Mouse (Mus musculus): ENCODE results near the gene Igsf3. TPM values are rescaled to one million over a fixed set of nuclear protein-coding genes. Genes with fewer than 3 reads are reported as not detected.
A peak's percentile ranks its signal among the peaks of the same experiment; 100 is the strongest.

Igsf3 gene
- polyA plus RNA-seq, 1 experiment = 36.0 TPM

DNA sequence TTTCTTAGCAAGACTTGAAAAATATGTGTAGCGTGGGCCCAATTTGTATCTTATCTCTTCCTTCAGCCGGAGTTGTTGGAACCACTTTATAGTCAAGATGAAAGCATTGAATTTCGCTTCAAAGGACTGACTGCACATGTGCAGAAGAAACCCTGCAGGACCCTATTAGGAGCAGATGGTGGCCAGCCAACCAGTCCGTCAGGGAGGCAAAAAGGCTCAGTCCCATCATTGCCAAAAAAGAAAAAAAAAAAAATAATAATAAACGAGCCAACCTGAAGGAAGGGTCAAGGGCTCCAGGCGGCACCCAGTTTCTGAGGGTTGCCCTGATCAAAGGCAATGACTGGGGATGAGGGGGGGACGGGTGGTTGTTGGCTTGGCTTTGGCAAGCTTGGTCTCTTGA is 83.7 kb downstream of the Igsf3 start:
- TF ChIP-seq CTCF (IDR thresholded peaks at IDR 0.05; ENCODE audit: borderline replicate concordance, extremely low read depth, insufficient read depth, insufficient read length) = no peak
- no peak for TF ChIP-seq POLR2A (IDR thresholded peaks at IDR 0.05; ENCODE audit: borderline replicate concordance, extremely low read depth, insufficient read depth, insufficient read length, poor library complexity, severe bottlenecking)
- peak; percentile 47 for DNase-seq (ENCODE audit: low read depth)

GRCm38 (mm10) chr3:101461046-101461445 is 84.2 kb downstream of the Igsf3 start:
- TF ChIP-seq POLR2A (IDR thresholded peaks at IDR 0.05; ENCODE audit: borderline replicate concordance, extremely low read depth, insufficient read depth, insufficient read length, poor library complexity, severe bottlenecking) (no peak), CTCF (IDR thresholded peaks at IDR 0.05; ENCODE audit: borderline replicate concordance, extremely low read depth, insufficient read depth, insufficient read length) (no peak)
- DNase-seq (ENCODE audit: low read depth) = no peak

DNA sequence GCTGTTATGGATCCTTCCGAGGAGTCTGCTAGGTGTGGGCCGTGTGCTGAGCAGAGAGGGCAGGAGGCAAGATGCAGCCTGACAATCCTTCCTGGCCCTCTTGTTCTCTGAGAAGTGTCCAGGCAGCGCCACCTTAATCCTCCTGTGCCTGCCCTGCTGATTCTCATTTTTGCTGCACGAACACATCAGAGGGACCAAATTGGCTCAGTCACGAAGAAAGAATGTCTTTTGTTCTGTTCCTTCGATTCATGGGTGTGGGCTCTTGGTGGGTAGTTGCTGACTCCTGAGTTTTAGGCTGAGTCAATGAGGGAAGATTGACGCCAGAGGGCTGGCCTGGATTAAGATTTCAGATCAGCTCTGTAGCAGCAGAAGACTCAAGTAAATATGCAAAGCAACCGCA is 84.9 kb downstream of the Igsf3 start:
- DNase-seq (ENCODE audit: low read depth) = peak; percentile 72
- TF ChIP-seq POLR2A (IDR thresholded peaks at IDR 0.05; ENCODE audit: borderline replicate concordance, extremely low read depth, insufficient read depth, insufficient read length, poor library complexity, severe bottlenecking) (no peak), CTCF (IDR thresholded peaks at IDR 0.05; ENCODE audit: borderline replicate concordance, extremely low read depth, insufficient read depth, insufficient read length) (peak; percentile 4; the same call in 1 of the 2 replicates)

GRCm38 (mm10) chr3:101462294-101462693 is 85.4 kb downstream of the Igsf3 start:
- DNase-seq (ENCODE audit: low read depth) = peak; percentile 94
- no peak for TF ChIP-seq POLR2A (IDR thresholded peaks at IDR 0.05; ENCODE audit: borderline replicate concordance, extremely low read depth, insufficient read depth, insufficient read length, poor library complexity, severe bottlenecking)
- TF ChIP-seq CTCF (IDR thresholded peaks at IDR 0.05; ENCODE audit: borderline replicate concordance, extremely low read depth, insufficient read depth, insufficient read length) = peak; percentile 80; the same call in 1 of the 2 replicates

GRCm38 (mm10) chr3:101463491-101463890 is 86.6 kb downstream of the Igsf3 start:
- TF ChIP-seq CTCF (IDR thresholded peaks at IDR 0.05; ENCODE audit: borderline replicate concordance, extremely low read depth, insufficient read depth, insufficient read length) (no peak), POLR2A (IDR thresholded peaks at IDR 0.05; ENCODE audit: borderline replicate concordance, extremely low read depth, insufficient read depth, insufficient read length, poor library complexity, severe bottlenecking) (no peak)
- DNase-seq (ENCODE audit: low read depth) = no peak

DNA sequence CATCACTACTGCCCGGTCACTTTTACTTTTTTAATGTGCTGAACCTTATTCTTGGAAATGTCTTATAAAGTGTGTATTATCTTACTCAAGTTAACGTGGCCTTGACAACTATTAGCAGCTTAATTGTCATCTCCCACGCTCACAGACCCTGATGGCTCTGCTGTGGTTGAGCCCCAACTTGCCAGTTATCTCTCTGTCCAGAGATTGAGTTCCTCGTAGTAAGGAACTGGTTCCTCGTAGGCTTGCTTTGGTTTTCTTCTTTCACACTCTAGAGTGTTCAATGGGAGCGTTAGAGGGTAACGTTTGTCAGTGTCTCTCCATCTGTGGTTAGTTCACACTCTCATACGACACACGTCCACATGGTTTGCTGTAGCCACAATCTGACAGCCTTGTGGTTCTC is 92.8 kb downstream of the Igsf3 start:
- no peak for TF ChIP-seq POLR2A (IDR thresholded peaks at IDR 0.05; ENCODE audit: borderline replicate concordance, extremely low read depth, insufficient read depth, insufficient read length, poor library complexity, severe bottlenecking)
- TF ChIP-seq CTCF (IDR thresholded peaks at IDR 0.05; ENCODE audit: borderline replicate concordance, extremely low read depth, insufficient read depth, insufficient read length) = no peak
- no peak for DNase-seq (ENCODE audit: low read depth)

DNA sequence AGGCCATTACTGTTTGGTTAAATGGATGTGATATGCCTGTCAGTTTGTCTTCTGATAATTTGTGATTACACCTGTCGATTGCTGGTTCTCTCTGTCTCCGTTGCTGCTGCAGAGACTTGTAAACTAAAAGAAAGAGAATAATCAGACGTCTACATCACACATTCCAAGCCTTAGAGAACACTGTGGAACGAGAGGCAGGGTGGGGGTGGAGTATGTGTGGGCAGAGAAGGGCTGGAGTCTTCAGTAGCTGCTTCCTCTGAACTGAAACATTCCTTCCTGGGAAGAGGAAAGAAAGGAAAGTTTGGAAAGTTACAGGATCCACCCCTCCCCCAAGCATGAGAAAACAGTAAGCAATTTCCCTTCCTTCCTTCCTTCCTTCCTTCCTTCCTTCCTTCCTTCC is 95.0 kb downstream of the Igsf3 start:
- TF ChIP-seq CTCF (IDR thresholded peaks at IDR 0.05; ENCODE audit: borderline replicate concordance, extremely low read depth, insufficient read depth, insufficient read length) (no peak), POLR2A (IDR thresholded peaks at IDR 0.05; ENCODE audit: borderline replicate concordance, extremely low read depth, insufficient read depth, insufficient read length, poor library complexity, severe bottlenecking) (no peak)
- no peak for DNase-seq (ENCODE audit: low read depth)

DNA sequence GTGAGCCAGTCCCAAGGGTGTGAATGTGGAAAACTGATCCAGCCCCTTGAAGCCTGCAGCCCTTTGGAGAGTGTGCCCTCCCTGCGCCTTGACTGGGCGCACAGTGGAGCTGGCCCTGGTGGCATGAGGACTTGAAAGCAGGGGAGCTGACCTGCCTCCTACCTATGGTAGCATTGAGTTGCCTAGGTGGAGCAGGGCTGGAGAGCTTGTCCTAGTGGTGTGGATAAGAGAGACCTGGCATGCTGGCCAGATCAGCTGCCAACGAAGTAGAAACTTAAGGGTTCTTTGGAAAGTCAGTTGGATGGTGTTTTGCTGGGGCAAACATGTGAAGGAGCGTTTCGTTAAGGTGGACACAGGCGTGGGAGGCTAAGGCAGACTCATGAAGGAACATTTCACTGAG is 105.1 kb downstream of the Igsf3 start:
- TF ChIP-seq POLR2A (IDR thresholded peaks at IDR 0.05; ENCODE audit: borderline replicate concordance, extremely low read depth, insufficient read depth, insufficient read length, poor library complexity, severe bottlenecking) (no peak), CTCF (IDR thresholded peaks at IDR 0.05; ENCODE audit: borderline replicate concordance, extremely low read depth, insufficient read depth, insufficient read length) (no peak)
- DNase-seq (ENCODE audit: low read depth) = no peak

- TF ChIP-seq POLR2A (IDR thresholded peaks at IDR 0.05; ENCODE audit: borderline replicate concordance, extremely low read depth, insufficient read depth, insufficient read length, poor library complexity, severe bottlenecking) (no peak), CTCF (IDR thresholded peaks at IDR 0.05; ENCODE audit: borderline replicate concordance, extremely low read depth, insufficient read depth, insufficient read length) (no peak)
- peak; percentile 40 for DNase-seq (ENCODE audit: low read depth)
These were observed 106.5 kb downstream of the Igsf3 start for GRCm38 (mm10) chr3:101483256-101483983.

- TF ChIP-seq CTCF (IDR thresholded peaks at IDR 0.05; ENCODE audit: borderline replicate concordance, extremely low read depth, insufficient read depth, insufficient read length) (peak; percentile 24; the same call in 1 of the 2 replicates), POLR2A (IDR thresholded peaks at IDR 0.05; ENCODE audit: borderline replicate concordance, extremely low read depth, insufficient read depth, insufficient read length, poor library complexity, severe bottlenecking) (no peak)
- DNase-seq (ENCODE audit: low read depth) = peak; percentile 56
These were observed 109.3 kb downstream of the Igsf3 start for GRCm38 (mm10) chr3:101486054-101486765.

- no peak for DNase-seq (ENCODE audit: low read depth)
- no peak for TF ChIP-seq CTCF (IDR thresholded peaks at IDR 0.05; ENCODE audit: borderline replicate concordance, extremely low read depth, insufficient read depth, insufficient read length)
- no peak for TF ChIP-seq POLR2A (IDR thresholded peaks at IDR 0.05; ENCODE audit: borderline replicate concordance, extremely low read depth, insufficient read depth, insufficient read length, poor library complexity, severe bottlenecking)
These were observed 110.6 kb downstream of the Igsf3 start for GRCm38 (mm10) chr3:101487436-101487835.

Measured in brain, embryonic 14.5 days (tissue).